Mouse (Mus musculus): ENCODE results near the gene Aldh16a1. TPM values are rescaled to one million over a fixed set of nuclear protein-coding genes. Genes with fewer than 3 reads are reported as not detected.

Aldh16a1 gene
- total and polyA plus RNA-seq, 2 experiments from 2014 or later = 22.8 to 40.1 TPM

DNA sequence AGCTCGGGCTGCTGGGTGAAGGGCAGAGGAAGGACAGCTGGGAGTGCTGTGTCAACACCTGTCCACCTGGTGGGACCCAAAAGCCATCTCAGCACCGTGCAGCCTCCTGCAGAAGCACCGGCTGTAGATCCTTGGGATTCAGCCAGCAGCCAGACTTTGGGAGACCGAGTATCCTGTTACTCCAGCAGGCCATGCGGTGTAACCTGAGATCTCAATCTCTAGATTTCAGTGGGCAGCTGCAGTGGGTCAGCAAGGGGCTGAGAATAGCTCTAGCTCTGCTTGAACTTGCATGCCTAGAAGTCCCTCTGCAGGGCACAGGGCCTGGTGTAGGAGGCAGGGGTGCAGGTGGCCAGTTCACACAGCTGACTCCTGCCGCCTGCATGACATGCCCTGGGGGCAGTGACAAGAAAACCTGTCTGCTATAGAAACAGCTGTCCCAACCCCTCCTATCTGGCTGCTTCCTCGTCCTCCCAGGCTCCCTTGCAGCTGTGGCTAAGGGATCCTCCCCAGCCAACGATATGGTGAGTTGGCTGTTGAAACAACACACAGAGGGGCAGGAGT, 37.5 kb upstream of the Aldh16a1 start:
- no peak for DNase-seq (ENCODE audit: low spot score)
- H3K9ac ChIP-seq (replicated peaks; ENCODE audit: low read depth, low read length) = no peak overlapping the region
- no peak overlapping the region for H3K4me3 ChIP-seq (ENCODE audit: low read depth, low read length)
- TF ChIP-seq CTCF (IDR thresholded peaks at IDR 0.05; ENCODE audit: low read depth) (no peak), EP300 (IDR thresholded peaks at IDR 0.05; ENCODE audit: low read depth) (no peak)
- H3K27ac ChIP-seq (ENCODE audit: low read depth) = no peak overlapping the region
- H3K4me2 ChIP-seq (ENCODE audit: low read depth, low read length) = no peak overlapping the region
- H3K36me3 ChIP-seq (replicated peaks; ENCODE audit: control insufficient read depth, insufficient read depth, low read length) = no peaks in the 10 kb centered on the region
- no peaks in the 10 kb centered on the region for H3K9me3 ChIP-seq (replicated peaks; ENCODE audit: control insufficient read depth, low read length)
- WGBS = 14% methylated on average over 8 of the region's 8 CpGs
- H3K27me3 ChIP-seq (ENCODE audit: control insufficient read depth, insufficient read depth, low read length) = peaks cover 27% of the 10 kb centered on the region
- H3K4me1 ChIP-seq (ENCODE audit: control insufficient read depth, insufficient read depth) = peaks cover 7% of the 10 kb centered on the region; the same call in 1 of the 2 replicates
- no peak for ATAC-seq (ENCODE audit: insufficient read depth, low read depth)

DNA sequence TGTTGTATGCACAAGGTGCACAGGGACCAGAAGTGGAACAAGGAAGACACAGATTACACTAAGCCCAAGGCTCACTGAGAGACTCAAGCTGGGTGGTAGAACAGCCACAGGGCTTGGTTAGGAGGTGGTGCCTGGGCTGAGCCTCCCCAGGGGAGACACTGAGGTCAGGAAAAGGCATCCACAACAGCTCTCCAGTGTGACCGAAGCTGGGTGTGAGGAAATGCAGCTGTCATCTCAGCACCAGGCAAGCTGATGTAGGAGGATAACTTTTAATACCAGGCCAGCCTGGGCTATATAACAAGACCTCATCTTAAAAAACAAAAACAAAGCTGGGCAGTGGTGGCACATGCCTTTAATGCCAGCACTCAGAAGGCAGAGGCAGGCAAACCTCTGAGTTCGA, 36.8 kb upstream of the Aldh16a1 start:
- H3K27me3 ChIP-seq (ENCODE audit: control insufficient read depth, insufficient read depth, low read length) = peaks cover 32% of the 10 kb centered on the region
- no peak for TF ChIP-seq CTCF (IDR thresholded peaks at IDR 0.05; ENCODE audit: low read depth)
- TF ChIP-seq EP300 (IDR thresholded peaks at IDR 0.05; ENCODE audit: low read depth) = no peak
- H3K27ac ChIP-seq (ENCODE audit: low read depth) = no peak overlapping the region
- no peaks in the 10 kb centered on the region for H3K9me3 ChIP-seq (replicated peaks; ENCODE audit: control insufficient read depth, low read length)
- H3K4me2 ChIP-seq (ENCODE audit: low read depth, low read length) = no peak overlapping the region
- peaks cover 7% of the 10 kb centered on the region; the same call in 1 of the 2 replicates for H3K4me1 ChIP-seq (ENCODE audit: control insufficient read depth, insufficient read depth)
- H3K9ac ChIP-seq (replicated peaks; ENCODE audit: low read depth, low read length) = no peak overlapping the region
- H3K4me3 ChIP-seq (ENCODE audit: low read depth, low read length) = no peak overlapping the region
- no peak for ATAC-seq (ENCODE audit: insufficient read depth, low read depth)
- no peak for DNase-seq (ENCODE audit: low spot score)
- WGBS = 53% methylated on average over 2 of the region's 2 CpGs
- no peaks in the 10 kb centered on the region for H3K36me3 ChIP-seq (replicated peaks; ENCODE audit: control insufficient read depth, insufficient read depth, low read length)

DNA sequence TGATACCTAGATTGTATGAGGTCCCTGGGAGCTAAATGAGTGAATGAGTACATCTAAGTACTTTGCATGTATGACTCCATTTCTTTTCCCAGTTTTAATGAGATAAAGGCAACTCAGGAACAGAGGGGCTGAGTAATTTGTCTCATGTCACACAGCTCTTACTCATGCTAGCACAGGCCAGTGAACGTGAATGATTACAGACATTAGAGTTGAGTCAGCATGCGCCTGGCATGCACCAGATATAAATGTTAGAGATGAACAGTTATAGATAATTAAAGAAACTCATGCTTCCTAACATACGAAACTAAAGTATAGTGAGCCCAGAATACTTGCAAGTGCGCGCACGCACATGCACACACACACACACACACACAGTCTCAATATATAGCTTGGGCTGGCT, 35.8 kb upstream of the Aldh16a1 start:
- TF ChIP-seq CTCF (IDR thresholded peaks at IDR 0.05; ENCODE audit: low read depth) (no peak), EP300 (IDR thresholded peaks at IDR 0.05; ENCODE audit: low read depth) (no peak)
- H3K9ac ChIP-seq (replicated peaks; ENCODE audit: low read depth, low read length) = no peak overlapping the region
- H3K4me1 ChIP-seq (ENCODE audit: control insufficient read depth, insufficient read depth) = 0 out of 2 replicates have a peak, but pooled peaks cover under 1% of the 10 kb centered on the region
- DNase-seq (ENCODE audit: low spot score) = no peak
- 90% methylated on average over 6 of the region's 6 CpGs for WGBS
- no peaks in the 10 kb centered on the region for H3K36me3 ChIP-seq (replicated peaks; ENCODE audit: control insufficient read depth, insufficient read depth, low read length)
- H3K9me3 ChIP-seq (replicated peaks; ENCODE audit: control insufficient read depth, low read length) = no peaks in the 10 kb centered on the region
- H3K27me3 ChIP-seq (ENCODE audit: control insufficient read depth, insufficient read depth, low read length) = peaks cover 39% of the 10 kb centered on the region
- no peak overlapping the region for H3K4me2 ChIP-seq (ENCODE audit: low read depth, low read length)
- H3K27ac ChIP-seq (ENCODE audit: low read depth) = no peak overlapping the region
- ATAC-seq (ENCODE audit: insufficient read depth, low read depth) = no peak
- no peak overlapping the region for H3K4me3 ChIP-seq (ENCODE audit: low read depth, low read length)

DNA sequence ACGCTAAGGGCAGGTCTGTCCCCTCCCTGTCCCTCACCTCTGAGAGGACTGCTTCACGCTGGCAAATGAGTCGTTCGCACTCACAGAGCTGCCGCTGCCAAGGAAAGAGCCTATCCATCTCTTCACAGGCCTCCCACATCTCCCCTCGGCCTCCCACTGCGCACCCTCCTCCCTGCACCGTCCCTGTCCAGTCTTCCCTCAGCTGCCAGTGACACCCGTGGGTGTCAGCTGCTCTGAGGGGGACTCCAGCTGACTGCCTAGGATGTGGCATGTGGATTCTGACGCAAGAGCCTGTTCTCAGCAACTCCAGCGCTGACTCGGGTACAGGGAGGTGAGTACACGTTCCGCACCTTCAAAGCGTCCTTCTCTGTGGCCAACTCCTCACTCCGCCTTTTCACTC, 35.2 kb upstream of the Aldh16a1 start:
- Histone ChIP-seq H3K4me3 (ENCODE audit: low read depth, low read length) (no peak overlapping the region), H3K36me3 (replicated peaks; ENCODE audit: control insufficient read depth, insufficient read depth, low read length) (no peaks in the 10 kb centered on the region), H3K9ac (replicated peaks; ENCODE audit: low read depth, low read length) (no peak overlapping the region), H3K27me3 (ENCODE audit: control insufficient read depth, insufficient read depth, low read length) (peaks cover 45% of the 10 kb centered on the region), H3K27ac (ENCODE audit: low read depth) (no peak overlapping the region), H3K4me1 (ENCODE audit: control insufficient read depth, insufficient read depth) (no peaks in the 10 kb centered on the region), H3K9me3 (replicated peaks; ENCODE audit: control insufficient read depth, low read length) (no peaks in the 10 kb centered on the region), H3K4me2 (ENCODE audit: low read depth, low read length) (no peak overlapping the region)
- ATAC-seq (ENCODE audit: insufficient read depth, low read depth) = no peak
- TF ChIP-seq CTCF (IDR thresholded peaks at IDR 0.05; ENCODE audit: low read depth) (no peak), EP300 (IDR thresholded peaks at IDR 0.05; ENCODE audit: low read depth) (no peak)
- WGBS = 51% methylated on average over 16 of the region's 16 CpGs
- DNase-seq (ENCODE audit: low spot score) = no peak

DNA sequence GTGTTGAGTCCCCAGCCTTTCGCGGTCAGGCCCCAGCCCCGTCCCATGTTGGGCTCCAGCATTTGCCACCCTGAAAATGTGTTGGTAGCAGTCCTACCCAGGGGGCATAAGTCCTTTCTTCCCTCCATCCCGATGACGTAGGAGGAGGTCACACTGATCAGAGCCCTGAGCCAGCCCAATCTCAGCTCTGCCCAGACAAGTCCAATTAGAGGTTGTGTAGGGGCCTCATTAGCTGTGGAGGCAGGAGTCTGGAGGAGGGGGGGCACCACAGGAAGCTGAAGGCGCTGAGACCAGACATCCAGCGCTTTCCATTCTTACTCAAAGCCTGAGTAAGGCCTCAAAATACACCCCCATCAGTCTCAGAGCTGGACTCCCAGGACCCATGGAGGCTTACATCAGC, 31.5 kb upstream of the Aldh16a1 start:
- Histone ChIP-seq H3K36me3 (replicated peaks; ENCODE audit: control insufficient read depth, insufficient read depth, low read length) (no peaks in the 10 kb centered on the region), H3K4me3 (ENCODE audit: low read depth, low read length) (no peak overlapping the region), H3K9me3 (replicated peaks; ENCODE audit: control insufficient read depth, low read length) (no peaks in the 10 kb centered on the region), H3K9ac (replicated peaks; ENCODE audit: low read depth, low read length) (no peak overlapping the region), H3K4me1 (ENCODE audit: control insufficient read depth, insufficient read depth) (0 out of 2 replicates have a peak, but pooled peaks cover 7% of the 10 kb centered on the region), H3K27me3 (ENCODE audit: control insufficient read depth, insufficient read depth, low read length) (peaks cover 82% of the 10 kb centered on the region), H3K4me2 (ENCODE audit: low read depth, low read length) (no peak overlapping the region), H3K27ac (ENCODE audit: low read depth) (no peak overlapping the region)
- no peak for TF ChIP-seq EP300 (IDR thresholded peaks at IDR 0.05; ENCODE audit: low read depth)
- TF ChIP-seq CTCF (IDR thresholded peaks at IDR 0.05; ENCODE audit: low read depth) = no peak
- ATAC-seq (ENCODE audit: insufficient read depth, low read depth) (no peak), DNase-seq (ENCODE audit: low spot score) (no peak)
- 69% methylated on average over 7 of the region's 7 CpGs for WGBS

DNA sequence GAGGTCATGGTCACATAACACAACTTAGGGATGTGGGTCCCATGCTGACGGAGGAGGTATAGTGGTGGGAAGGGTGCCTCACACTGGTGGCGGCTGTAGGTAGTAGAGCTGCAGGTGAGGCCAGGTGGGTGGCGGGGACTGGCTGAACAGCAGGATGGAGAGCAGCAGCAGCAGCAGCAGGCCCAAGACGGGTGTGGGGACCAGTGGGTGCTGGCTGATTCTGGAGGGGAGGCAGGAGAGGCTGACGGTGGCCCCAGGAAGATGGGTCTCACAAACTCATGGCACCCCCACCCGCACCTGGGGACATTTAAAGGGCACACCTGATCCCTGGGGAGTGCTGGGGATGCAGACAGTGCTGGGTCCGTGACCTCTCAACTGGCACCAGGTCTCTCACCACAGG, 29.3 kb upstream of the Aldh16a1 start:
- no peak for DNase-seq (ENCODE audit: low spot score)
- H3K4me3 ChIP-seq (ENCODE audit: low read depth, low read length) = no peak overlapping the region
- peaks cover 92% of the 10 kb centered on the region for H3K27me3 ChIP-seq (ENCODE audit: control insufficient read depth, insufficient read depth, low read length)
- no peaks in the 10 kb centered on the region for H3K9me3 ChIP-seq (replicated peaks; ENCODE audit: control insufficient read depth, low read length)
- TF ChIP-seq EP300 (IDR thresholded peaks at IDR 0.05; ENCODE audit: low read depth) (no peak), CTCF (IDR thresholded peaks at IDR 0.05; ENCODE audit: low read depth) (no peak)
- no peak overlapping the region for H3K27ac ChIP-seq (ENCODE audit: low read depth)
- no peak overlapping the region for H3K4me2 ChIP-seq (ENCODE audit: low read depth, low read length)
- no peak for ATAC-seq (ENCODE audit: insufficient read depth, low read depth)
- no peaks in the 10 kb centered on the region for H3K36me3 ChIP-seq (replicated peaks; ENCODE audit: control insufficient read depth, insufficient read depth, low read length)
- 0 out of 2 replicates have a peak, but pooled peaks cover 7% of the 10 kb centered on the region for H3K4me1 ChIP-seq (ENCODE audit: control insufficient read depth, insufficient read depth)
- H3K9ac ChIP-seq (replicated peaks; ENCODE audit: low read depth, low read length) = no peak overlapping the region
- 68% methylated on average over 7 of the region's 7 CpGs for WGBS

Measured in heart, postnatal 0 days (tissue).